Mouse (Mus musculus): Measurements from ENCODE around the gene 4930447C04Rik. TPM values are rescaled to one million over a fixed set of nuclear protein-coding genes. Genes with fewer than 3 reads are reported as not detected.

Gene 4930447C04Rik
- 10 to 100 TPM in 2 of 4 experiments, 1 to 10 TPM in 2; 8.8 to 11.3 (median 9.8) TPM for total RNA-seq (2022)

DNA sequence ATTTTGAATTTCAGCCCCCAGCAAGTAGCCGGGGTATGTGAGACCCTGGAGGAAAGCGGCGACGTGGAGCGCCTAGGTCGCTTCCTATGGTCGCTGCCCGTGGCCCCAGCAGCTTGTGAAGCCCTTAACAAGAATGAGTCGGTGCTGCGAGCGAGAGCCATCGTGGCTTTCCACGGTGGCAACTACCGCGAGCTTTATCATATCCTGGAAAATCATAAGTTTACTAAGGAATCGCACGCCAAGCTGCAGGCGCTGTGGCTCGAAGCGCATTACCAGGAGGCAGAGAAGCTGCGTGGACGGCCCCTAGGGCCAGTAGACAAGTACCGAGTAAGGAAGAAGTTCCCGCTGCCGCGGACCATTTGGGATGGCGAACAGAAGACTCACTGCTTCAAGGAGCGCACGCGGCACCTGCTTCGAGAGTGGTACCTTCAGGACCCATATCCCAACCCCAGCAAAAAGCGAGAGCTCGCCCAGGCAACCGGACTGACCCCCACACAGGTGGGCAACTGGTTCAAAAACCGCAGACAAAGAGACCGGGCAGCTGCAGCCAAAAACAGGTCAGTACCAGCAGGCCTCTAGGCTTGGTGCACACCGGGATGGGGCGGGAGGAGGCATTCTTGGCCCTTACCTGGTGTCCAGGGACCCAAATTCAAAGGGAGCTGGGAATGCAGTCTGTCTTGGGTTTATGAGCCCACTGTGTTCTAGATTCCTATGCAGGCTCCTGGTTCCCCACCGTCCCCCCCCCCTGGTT lies at the start of gene 4930447C04Rik:
Gene 4930447C04Rik, minus strand, starts transcription at position 704 of the 751 bp plus-strand sequence.
- DNase-seq (ENCODE audit: low spot score in 2 of 2), result no peak

DNA sequence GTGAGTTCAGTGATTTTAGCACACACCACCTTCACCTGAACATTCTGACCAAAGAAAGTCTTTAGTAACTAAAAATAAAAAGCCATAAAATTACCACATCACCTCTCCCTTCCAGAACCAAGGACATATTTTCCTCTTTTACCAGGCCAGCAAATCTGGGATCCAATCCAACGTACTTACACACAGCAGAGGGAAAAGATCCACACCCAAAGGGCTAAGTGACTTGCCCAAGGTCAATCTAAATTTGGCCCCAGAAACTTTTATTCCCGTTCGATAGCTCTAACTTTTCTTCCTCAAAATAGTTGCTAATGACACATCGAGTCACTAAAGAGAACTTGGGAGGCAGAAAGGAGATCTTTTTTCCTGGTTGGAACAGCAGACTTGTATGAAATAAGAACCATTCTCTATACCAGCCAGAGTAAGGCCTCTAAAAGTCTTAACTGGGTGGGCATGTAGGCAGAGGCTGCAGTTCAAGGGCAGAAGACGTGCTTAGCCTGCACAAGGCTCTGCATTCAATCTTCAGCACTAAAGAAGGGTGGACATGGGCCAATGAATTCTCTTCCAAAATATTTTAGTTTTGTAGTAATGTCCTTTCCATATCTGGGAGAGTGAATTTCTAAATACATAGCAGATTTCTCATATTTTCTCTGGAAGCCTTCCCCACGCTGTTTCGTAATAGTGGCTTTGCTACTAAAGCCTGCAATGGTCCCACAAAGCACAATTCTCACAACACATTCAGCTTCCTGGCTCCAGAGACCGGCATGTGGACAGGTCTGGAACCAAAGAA lies 42.7 kb upstream of the 4930447C04Rik start:
- DNase-seq (ENCODE audit: low spot score in 2 of 2), result no peak

DNA sequence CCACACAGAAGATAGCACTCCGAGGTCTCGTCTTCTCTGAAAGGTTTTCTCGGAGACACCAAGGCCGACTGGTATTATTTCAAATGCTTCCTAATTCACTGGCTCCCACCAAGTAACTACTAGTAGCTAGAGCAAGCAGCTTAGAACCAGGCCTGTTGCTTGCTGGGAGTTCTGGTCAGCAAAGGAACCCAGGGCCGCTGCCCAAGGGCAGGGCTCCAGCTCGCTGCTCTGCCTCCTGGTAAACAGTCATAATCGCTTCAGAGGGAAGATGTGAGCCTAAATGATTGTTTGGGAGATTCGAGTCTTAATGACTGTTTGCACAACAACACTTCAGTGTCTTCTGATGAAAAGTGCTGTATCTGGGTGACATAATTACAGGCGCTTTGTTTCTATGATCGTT lies 42.0 kb upstream of the 4930447C04Rik start:
- no peak for DNase-seq (ENCODE audit: low spot score in 2 of 2)

DNA sequence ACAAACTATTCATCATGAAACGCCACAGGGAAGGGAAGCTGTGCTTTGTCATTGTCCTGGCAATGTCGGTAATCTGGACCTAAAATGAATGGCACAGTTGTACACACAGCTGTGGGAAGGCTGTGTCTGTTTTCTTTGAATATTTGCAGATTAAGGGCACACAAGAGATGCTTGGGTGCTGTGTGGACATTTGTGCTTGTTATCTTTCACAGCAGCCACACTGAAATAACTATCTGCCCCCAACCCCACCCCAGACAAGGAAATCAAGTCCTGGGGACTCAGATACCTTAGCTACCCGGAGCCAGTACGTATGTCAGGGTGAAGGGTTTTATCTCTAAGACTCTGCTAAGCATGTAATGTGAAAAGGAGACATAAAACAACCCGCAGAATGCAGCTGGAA lies 38.7 kb upstream of the 4930447C04Rik start:
- DNase-seq (ENCODE audit: low spot score in 2 of 2), result no peak

DNA sequence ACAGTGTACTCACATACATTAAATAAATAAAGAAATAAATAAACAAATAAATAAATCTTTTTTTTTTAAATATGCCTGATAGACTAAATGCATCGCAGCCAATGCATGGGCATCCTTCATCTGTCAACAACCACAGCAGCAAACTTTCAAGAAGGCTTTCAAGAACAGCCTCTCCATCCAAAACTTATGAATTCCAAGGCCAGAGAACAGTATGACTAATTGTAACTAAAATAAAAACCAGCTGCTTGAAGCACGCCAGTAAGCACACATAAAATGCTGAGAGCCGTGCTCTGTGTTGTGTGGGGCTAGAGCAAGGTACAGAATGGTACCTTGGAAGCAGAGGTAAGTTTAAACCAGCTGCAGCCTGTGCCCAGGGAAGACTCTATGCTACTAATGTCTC lies 37.3 kb upstream of the 4930447C04Rik start:
- DNase-seq (ENCODE audit: low spot score in 2 of 2), result no peak

DNA sequence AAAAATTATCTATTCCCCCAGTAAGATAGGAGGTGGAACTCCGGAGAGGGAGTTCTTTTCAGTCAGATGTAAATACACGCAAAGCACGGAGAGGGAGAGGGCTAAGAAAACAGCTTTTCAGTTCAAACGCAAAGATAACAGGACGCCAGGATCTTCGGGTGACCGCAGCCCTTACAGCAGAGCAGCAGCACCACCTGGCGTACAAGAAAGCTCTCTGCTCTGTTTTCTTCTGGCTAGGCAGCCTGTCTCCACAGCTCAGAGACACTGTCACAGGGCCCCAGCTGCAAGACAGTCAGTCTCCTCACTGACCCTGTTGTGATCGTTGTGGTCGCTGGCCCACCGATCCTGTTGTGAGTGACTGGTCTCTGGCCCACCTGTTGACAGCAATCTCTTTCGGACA lies 36.1 kb upstream of the 4930447C04Rik start:
- peak; percentile 25 to 34 for DNase-seq (ENCODE audit: low spot score in 2 of 2)

DNA sequence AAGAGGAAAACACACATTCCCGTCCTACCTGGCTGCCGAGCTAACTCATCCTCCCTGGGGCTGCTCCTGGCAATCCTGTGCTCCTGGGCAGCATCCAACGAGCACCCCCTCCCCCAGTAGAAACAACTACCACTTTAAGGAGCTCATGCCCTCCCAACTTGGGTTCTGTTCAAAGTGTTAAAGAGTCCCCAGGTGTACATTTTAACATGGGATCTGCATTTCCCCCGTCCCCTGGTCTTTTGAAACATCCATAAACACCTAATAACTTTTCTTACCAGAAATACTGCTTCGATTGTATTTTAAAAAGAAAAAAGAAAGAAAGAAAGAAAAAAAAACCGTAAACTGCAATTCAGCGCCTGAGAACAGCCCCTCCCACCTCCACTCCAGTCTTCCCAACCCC lies 35.6 kb upstream of the 4930447C04Rik start:
- no peak for DNase-seq (ENCODE audit: low spot score in 2 of 2)

DNA sequence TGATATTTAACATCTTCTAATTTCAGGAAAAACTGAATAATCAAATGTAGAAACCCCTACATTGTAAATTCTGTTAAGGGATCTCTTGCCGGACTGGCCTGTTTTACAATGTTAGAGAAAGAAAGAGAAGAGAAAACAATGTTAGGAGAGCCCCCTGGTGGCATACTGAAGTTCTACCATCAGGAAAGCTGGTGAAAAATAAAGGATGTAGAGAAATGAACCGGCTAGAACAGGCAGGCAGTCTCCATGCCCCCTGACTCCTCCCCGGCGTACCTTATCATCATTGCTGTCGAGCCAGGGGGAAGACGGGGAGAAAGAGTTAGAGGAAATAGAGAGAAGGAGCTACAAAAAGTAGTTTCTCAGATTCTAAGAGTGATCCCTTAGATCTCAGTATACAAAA lies 32.6 kb upstream of the 4930447C04Rik start:
- peak; percentile 4 to 8 for DNase-seq (ENCODE audit: low spot score in 2 of 2)

DNA sequence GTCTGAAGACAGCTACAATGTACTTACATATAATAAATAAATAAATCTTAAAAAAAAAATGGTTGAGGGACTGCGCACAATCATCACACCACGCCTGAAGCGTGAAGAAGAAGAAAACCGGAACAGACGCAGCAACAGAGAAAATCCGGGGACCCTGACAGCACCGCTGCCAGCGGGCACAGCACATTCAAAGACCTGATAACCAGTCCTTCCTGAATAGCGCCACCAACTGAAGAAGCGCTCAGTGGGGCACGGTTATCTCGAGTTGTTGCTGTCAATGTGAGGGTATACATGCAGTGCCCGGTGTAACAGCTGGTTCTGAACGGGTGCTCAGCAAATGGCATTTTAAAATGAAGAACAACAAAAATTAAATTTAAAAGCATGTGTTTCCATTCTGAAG lies 30.0 kb upstream of the 4930447C04Rik start:
- no peak for DNase-seq (ENCODE audit: low spot score in 2 of 2)

DNA sequence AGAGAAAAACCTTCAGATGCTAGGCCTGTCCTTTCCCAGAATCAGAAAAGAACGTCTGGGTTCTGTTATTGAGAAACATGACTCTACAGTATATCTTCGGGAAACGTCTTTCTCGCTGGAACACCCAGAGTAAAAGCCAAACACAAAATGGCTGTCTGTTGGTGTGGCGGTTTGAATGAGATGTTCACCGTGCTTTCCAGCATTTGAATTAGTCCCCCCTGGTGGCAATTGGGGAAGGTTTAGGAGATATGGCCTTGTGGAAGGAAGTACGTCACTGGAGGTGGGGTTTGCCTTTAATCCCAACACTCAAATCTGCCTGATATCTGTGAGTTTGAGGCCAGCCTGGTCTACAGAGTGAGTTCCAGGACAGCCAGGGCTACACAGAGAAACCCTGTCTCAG lies 27.0 kb upstream of the 4930447C04Rik start:
- DNase-seq (ENCODE audit: low spot score in 2 of 2), result no peak

DNA sequence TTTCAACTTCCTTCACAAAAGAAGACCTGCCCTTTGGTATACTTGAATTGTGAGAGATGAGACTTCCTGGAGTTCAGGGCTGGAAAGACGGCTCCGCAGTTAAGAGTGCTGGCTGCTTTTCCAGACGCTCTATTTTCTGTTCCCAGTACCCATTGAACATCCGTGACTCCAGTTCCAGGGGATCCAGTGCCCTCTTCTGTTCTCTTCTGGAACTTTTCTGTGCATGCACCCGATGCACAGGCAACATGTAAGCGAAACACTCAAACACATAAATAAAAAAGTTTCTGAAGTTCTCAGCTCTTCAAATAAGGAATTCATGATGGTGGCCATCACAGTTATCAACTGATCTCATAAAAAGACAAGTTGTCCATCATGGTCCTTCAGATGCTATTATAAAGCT lies 22.2 kb upstream of the 4930447C04Rik start:
- DNase-seq (ENCODE audit: low spot score in 2 of 2), result no peak

DNA sequence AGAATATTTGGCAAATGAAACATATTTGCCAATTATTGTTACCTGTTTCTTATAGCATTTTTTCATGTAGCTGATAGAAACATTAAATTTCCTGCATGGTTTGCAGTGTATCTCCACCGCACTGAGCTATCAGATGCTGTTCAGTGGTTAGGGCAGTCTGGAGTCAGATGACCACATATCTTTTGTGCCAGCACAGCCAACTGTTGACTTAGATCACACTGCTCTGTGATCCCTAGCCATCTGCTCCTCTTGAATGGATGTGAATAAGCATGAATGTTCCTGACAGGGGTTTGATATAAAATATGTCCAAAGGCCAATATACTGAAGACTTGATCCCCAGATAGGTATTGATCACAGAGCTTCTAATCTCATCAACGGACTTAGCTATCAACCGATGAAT lies 17.9 kb upstream of the 4930447C04Rik start:
- no peak for DNase-seq (ENCODE audit: low spot score in 2 of 2)

DNA sequence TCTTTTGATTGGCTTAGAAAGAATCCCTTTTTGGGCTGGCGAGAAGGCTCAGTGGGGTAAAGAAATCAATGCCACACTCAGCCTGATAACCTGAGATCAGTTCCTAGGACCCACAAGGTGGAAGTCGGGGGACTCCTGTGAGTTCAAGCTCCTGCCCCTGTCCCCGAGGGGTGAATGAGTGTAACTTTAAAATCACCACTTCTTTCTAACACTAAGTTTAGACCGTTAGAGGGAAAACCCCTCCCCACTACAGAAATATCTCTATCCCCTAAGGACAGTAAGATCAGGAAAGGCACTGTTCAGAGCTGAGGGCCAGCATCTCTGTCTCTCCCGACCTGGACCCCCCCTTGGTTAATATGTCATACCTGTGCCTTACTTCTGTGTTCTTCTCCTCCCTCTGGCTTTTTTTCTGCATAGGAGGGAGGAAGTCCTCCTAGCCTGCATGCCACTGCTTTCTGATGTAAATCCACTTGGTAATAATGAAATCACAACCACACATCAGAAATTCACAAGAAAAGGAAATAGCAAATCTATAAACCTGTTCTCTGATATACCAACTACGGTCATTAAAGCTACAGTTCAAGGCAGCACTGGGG lies 17.4 kb upstream of the 4930447C04Rik start:
- DNase-seq (ENCODE audit: low spot score in 2 of 2), result no peak

DNA sequence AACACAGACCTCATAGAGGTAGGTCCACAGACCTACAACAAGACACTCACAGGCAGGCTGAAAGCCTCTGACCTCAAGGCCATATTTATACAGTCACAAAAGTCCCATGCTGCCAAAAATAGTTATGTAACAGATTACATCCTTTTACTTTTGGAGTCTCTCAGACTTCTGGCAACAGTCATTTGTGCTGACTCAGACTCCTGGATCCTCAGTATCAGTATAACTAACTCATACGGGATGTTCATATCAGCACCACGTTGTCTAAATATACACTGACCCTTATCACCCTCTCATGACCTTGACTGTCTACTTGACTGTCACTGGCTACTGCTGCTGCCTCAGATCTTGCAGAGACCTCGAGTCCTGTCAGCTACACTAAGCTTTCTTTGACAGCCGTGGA lies 14.3 kb upstream of the 4930447C04Rik start:
- DNase-seq (ENCODE audit: low spot score in 2 of 2), result no peak

DNA sequence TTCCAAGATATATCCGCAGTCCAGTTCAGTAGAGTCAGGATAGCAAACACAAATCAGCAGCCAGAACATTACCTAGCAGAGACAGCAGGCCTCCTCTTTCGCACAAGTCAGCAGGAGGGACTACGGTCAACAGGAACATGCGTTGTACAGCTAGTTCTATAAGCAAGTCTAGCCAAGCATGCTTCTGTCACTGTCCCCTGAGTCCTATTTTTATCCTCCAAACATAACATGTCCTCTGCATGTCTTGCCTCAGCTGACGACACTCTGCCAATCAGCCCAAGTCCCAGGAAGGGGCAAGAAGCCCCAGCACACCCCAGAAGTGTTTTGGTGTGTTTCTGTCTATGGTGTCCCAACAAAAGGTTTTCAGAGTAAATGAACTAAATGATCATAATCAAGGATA lies 13.3 kb upstream of the 4930447C04Rik start:
- no peak for DNase-seq (ENCODE audit: low spot score in 2 of 2)

DNA sequence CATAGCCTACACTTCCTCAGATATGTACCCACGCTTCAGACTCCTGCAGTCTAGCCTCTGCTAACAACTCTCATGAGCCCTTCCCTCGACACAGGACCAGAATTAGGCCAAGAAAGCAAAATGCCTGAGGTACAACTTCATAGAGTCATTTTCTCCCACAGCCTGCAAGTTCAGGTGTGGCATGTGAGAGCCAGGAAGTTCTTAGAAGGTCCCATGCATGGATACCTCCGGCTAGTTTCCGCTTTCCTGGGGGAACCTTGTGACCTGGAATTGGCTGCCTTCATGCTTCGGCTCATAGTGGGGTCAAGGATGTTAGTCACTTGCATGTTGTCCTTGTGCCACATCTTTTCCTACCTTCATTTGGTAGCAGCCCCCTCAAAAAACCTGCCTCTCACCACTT lies 12.5 kb upstream of the 4930447C04Rik start:
- no peak for DNase-seq (ENCODE audit: low spot score in 2 of 2)

DNA sequence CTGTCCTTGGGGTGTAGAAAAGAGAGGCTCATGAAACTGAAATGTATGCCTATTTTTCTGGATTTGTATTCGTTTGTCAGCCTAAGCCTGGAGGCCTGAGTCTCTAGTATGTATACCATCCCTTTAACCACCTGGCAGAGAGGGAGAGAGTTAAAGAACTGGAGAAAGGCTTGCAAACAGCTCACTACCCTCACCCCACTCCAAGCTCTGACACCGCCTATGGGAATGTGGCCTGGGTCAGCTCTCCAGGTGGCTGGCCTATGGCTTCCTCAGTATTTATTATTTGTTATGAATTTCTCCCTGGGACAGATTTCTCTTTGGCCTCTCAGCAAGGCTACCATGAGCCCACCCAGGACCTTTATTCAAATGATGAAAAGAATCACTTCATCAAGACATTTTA lies 6.8 kb upstream of the 4930447C04Rik start:
- DNase-seq (ENCODE audit: low spot score in 2 of 2), result no peak

DNA sequence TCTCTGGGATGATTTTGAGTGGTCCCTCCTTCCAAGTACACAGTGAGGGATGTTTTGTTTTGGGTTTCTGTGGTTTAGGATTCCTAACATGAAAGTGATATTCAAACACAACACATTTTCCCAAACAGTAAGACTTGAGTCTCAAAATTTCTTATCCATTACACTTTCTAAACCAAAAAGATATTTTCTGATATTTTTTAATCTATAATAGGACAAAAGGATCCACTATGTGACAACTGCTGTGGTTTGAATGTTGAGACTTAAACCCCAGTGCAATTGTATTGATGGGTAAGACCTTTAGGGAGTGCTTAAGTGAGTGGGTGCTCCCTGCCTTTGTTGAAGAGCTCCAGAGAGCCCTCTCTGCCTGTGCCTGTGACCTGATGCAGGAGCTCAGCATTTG lies 6.2 kb upstream of the 4930447C04Rik start:
- DNase-seq (ENCODE audit: low spot score in 2 of 2), result no peak

DNA sequence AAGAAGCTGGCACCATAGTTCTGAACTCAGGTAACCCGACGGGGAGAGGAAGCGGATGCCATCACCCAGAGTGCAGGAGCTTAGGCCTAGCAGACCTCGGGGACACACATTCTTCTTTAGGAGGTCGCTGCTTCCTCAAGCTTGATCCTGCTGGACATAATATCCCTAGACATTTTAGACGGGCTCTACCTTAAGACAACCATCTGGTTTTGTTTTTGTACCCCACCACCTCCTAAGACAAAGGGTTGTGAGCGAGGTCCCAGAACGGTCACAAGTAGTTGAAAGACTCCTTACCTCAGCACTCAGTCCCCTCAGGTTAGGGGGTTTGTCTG lies 5.5 kb upstream of the 4930447C04Rik start:
- DNase-seq (ENCODE audit: low spot score in 2 of 2), result no peak

DNA sequence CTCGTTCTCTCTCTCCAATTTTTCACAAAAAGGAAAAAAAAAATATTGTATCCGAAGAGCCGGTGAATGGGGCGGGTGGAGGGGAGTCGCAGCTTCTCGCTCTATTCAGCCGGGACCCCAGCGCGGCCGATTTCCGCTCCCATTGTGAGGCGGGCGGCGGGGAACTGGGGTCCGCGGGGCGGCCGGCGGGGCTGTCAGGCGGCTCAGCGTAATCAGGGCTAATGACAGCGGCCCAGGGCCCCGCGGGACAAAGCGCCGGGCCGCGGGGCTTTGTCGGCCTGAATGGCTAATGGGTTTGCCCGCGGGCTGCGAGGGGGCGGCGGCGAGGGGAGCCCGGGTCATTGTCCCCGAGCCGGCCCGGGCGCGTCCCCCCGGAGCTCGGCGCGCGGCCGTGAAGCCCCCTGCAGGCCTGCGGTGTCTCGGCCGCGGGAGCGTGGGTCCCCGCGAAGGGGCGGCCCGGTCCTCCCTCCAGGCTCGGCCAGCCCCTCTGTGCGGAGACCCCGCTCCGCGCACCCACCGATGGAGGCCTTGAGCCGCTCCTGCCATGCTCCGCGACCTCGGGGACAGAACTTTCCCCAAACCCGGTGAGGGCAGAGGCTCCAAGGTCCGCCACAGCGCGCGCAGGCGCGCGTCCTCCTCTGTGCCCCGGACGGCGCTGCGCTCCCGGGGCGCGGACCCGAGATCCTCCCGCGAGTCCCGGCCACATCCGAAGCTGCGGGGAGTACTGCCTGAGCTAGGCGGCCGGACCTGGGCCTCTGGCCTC lies 4.9 kb upstream of the 4930447C04Rik start:
- DNase-seq (ENCODE audit: low spot score in 2 of 2), result no peak

DNA sequence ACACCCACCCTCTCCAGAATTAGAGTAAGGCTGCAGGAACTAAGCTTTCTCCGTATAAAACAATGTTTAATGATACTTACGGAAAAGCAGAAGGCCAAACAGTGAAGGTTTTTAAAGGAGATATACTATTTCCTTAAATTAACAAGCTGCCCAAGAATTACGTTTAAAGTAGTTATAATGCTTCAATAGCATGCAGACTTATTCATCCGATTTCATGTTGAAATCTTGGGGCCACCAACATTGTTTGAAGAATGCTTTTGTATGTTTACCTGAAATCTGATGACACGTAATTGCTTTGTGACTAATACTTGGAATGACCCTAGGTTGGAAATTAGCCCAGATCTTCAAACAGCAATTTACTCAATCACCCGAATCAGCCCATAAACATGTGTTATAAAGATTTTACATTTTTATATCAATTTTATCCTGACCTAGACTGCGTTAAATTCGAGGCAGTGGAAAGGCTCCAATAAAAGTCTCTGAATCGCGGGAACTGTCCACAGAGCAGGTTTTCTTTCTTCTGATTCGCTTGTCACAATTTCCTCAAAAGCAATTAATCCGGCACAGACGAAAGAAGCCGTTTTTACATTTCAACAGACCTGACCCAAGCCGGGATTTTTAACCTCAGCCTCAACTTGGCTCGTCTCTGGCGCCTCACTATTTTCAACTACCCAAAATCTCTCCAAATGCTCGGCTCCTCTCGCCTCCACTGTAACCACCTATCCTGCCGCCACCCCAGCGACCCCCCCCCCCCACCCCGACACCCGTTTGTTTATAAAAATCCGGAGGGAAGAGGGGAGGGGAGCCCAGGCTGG lies 4.0 kb upstream of the 4930447C04Rik start:
- DNase-seq (ENCODE audit: low spot score in 2 of 2), result no peak
